Mouse (Mus musculus): ENCODE measurements around the gene Etv2. TPM values are rescaled to one million over a fixed set of nuclear protein-coding genes. Genes with fewer than 3 reads are reported as not detected.

The Etv2 gene
- not detected in 2 replicates for polyA plus RNA-seq (2014; fragmentation: Nextera tagmentation; extraction: Ambion mirVana)

DNA sequence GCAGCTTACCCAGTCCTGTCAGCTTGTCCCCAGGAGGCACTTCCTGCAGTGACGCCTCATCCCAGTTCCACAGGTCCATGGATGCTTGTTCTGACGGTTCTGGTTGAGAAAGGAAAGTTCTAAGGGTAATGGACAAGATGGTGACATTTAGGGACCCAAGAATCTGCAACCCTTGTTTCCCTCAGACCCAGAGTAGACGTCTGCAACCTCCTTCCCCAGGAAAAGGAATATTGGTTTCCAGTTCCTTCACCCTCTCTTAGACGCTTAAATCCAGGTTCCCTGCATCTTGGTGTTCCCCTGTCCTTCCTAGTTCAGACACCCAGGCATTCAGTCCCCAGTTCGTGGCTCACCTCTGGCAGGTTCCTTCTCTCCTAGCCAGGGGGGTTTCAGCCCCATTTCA is at the start of gene Etv2:
Gene Etv2, minus strand, starts transcription at position 101 of the 400 bp plus-strand sequence.
- no peaks in the 10 kb centered on the region for H3K9me3 ChIP-seq (ENCODE audit: low read depth, low read length)
- no peak within 1 kb of the TSS for H3K9ac ChIP-seq
- peaks cover 5% of the 10 kb centered on the region for H3K36me3 ChIP-seq (ENCODE audit: insufficient read depth)
- ATAC-seq (ENCODE audit: insufficient read depth) (no peak), DNase-seq (no peak)
- H3K4me1 ChIP-seq (ENCODE audit: insufficient read depth), result no peaks in the 10 kb centered on the region
- peak within 1 kb of the TSS; percentile 26 for H3K4me3 ChIP-seq (ENCODE audit: low read depth, low read length)
- H3K27me3 ChIP-seq (ENCODE audit: insufficient read depth, low read length), result peaks cover 45% of the 10 kb centered on the region
- no peak for TF ChIP-seq CTCF (IDR thresholded peaks at IDR 0.05; ENCODE audit: low read depth)
- no peak within 1 kb of the TSS for H3K27ac ChIP-seq (ENCODE audit: low read depth)
- H3K4me2 ChIP-seq, result peak within 1 kb of the TSS; percentile 42
- WGBS, result 3% methylated on average over 5 of the region's 5 CpGs

DNA sequence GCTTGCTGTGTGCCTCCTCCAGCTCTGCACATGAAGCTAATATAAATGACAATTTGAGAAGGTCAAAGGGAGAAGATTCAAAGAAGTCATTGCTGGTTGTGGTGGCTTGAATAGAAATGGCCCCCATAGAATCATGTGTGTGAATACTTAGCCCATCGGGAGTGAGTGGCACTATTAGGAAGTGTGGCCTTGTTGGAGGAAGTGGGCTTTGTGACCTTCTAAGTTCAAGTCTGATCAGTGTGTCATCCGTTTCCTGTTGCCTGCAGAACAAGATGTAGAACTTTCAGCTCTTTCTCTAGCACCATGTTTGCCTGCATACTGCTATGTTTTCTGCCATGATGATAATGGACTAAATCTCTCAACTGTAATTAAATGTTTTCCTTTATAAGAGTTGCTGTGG is 47.8 kb upstream of the Etv2 start:
- Histone ChIP-seq H3K4me1 (ENCODE audit: insufficient read depth) (no peaks in the 10 kb centered on the region), H3K27me3 (ENCODE audit: insufficient read depth, low read length) (0 out of 2 replicates have a peak, but pooled peaks cover 5% of the 10 kb centered on the region), H3K36me3 (ENCODE audit: insufficient read depth) (no peaks in the 10 kb centered on the region), H3K4me2 (no peak overlapping the region), H3K9ac (no peak overlapping the region), H3K27ac (ENCODE audit: low read depth) (no peak overlapping the region), H3K4me3 (ENCODE audit: low read depth, low read length) (no peak overlapping the region), H3K9me3 (ENCODE audit: low read depth, low read length) (no peaks in the 10 kb centered on the region)
- DNase-seq (no peak), ATAC-seq (ENCODE audit: insufficient read depth) (no peak)
- 57% methylated on average over 2 of the region's 2 CpGs for WGBS
- TF ChIP-seq CTCF (IDR thresholded peaks at IDR 0.05; ENCODE audit: low read depth), result no peak

DNA sequence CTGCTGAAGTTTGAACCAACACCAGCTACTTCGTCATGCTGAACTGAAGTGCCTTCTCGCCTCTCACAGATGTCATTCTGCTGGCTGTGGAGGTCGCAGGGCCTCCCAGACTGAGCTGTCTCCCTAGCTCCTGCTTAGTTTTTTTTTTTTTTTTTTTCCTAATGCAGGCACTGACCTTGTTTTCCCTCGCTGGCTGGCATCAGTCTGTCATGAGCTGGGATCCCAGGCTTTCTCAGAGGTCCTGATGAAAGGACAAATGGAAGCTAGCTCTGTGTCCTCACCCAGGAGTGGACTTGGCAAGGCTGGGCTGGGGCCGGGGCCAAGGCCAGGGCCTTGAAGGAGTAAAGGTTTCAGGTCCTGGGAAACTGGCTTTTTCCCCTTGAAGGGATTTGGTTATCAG is 46.2 kb upstream of the Etv2 start:
- Histone ChIP-seq H3K36me3 (ENCODE audit: insufficient read depth) (no peaks in the 10 kb centered on the region), H3K27ac (ENCODE audit: low read depth) (no peak overlapping the region), H3K4me3 (ENCODE audit: low read depth, low read length) (no peak overlapping the region), H3K4me2 (no peak overlapping the region), H3K27me3 (ENCODE audit: insufficient read depth, low read length) (no peaks in the 10 kb centered on the region), H3K9me3 (ENCODE audit: low read depth, low read length) (no peaks in the 10 kb centered on the region), H3K4me1 (ENCODE audit: insufficient read depth) (no peaks in the 10 kb centered on the region), H3K9ac (no peak overlapping the region)
- DNase-seq (no peak), ATAC-seq (ENCODE audit: insufficient read depth) (no peak)
- no peak for TF ChIP-seq CTCF (IDR thresholded peaks at IDR 0.05; ENCODE audit: low read depth)
- 39% methylated on average over 5 of the region's 5 CpGs for WGBS

DNA sequence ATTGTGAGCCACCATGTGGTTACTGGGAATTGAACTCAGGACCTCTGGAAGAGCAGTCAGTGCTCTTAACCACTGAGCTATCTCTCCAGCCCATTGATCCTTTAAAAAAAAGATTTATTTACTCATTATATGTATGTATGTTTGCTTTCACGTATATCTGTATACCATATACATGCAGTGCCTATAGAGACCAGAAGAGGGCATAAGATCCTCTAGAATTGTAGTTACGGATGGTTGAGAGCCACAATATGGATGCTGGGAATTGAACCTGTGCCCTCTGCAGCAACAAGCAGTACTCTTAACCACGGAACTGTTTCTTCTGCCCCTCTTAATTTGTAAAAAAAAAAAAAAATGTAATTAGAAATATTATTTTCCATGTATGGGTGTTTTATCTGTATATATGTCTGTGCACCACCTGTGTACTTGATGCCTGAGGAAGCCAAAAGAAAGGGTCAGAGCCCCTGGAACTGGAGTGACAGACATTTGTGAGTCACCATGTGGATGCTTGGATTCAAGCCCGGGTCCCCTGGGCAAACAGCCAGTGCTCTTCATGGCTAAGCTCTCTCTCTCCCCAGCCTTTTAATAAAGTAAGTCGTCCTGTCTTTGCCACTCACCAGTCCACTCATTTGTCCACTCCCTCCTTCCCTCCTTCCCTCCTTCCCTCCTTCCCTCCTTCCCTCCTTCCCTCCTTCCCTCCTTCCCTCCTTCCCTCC is 42.8 kb upstream of the Etv2 start:
- Histone ChIP-seq H3K9me3 (ENCODE audit: low read depth, low read length) (no peaks in the 10 kb centered on the region), H3K27ac (ENCODE audit: low read depth) (no peak overlapping the region), H3K4me2 (no peak overlapping the region), H3K27me3 (ENCODE audit: insufficient read depth, low read length) (no peaks in the 10 kb centered on the region), H3K9ac (no peak overlapping the region), H3K4me1 (ENCODE audit: insufficient read depth) (no peaks in the 10 kb centered on the region), H3K4me3 (ENCODE audit: low read depth, low read length) (no peak overlapping the region), H3K36me3 (ENCODE audit: insufficient read depth) (no peaks in the 10 kb centered on the region)
- TF ChIP-seq CTCF (IDR thresholded peaks at IDR 0.05; ENCODE audit: low read depth), result peak; percentile 31
- DNase-seq, result peak; percentile 84
- ATAC-seq (ENCODE audit: insufficient read depth), result no peak
- 57% methylated on average over 5 of the region's 5 CpGs for WGBS

DNA sequence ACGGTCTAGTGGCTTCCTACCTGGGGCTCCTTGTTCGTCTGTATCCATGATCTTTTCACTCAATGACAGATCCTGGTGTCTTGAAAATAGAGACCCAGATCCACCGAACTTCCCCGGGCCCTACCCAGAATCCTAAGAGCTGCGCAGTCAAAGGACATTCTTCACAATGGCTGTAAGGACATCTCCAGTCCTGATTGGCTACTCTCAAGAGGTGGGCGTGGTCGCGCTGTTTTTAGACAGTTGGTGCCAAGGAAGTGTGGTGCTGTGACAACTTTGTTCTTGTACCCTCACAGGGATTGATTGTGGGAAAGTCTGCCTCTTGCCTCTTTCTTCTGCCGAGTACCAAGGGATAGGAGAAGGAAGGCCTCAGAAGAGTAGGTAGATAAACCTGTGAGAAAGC is 35.8 kb upstream of the Etv2 start, which contains the start of gene Pmis2:
Gene Pmis2, minus strand, starts transcription at position 126 of the 400 bp plus-strand sequence.
- Histone ChIP-seq H3K9me3 (ENCODE audit: low read depth, low read length) (no peaks in the 10 kb centered on the region), H3K4me1 (ENCODE audit: insufficient read depth) (no peaks in the 10 kb centered on the region), H3K36me3 (ENCODE audit: insufficient read depth) (no peaks in the 10 kb centered on the region), H3K4me3 (ENCODE audit: low read depth, low read length) (no peak within 1 kb of the TSS), H3K4me2 (no peak within 1 kb of the TSS), H3K27me3 (ENCODE audit: insufficient read depth, low read length) (no peaks in the 10 kb centered on the region), H3K27ac (ENCODE audit: low read depth) (no peak within 1 kb of the TSS), H3K9ac (no peak within 1 kb of the TSS)
- no peak for TF ChIP-seq CTCF (IDR thresholded peaks at IDR 0.05; ENCODE audit: low read depth)
- no peak for ATAC-seq (ENCODE audit: insufficient read depth)
- 65% methylated on average over 9 of the region's 9 CpGs for WGBS
- no peak for DNase-seq

DNA sequence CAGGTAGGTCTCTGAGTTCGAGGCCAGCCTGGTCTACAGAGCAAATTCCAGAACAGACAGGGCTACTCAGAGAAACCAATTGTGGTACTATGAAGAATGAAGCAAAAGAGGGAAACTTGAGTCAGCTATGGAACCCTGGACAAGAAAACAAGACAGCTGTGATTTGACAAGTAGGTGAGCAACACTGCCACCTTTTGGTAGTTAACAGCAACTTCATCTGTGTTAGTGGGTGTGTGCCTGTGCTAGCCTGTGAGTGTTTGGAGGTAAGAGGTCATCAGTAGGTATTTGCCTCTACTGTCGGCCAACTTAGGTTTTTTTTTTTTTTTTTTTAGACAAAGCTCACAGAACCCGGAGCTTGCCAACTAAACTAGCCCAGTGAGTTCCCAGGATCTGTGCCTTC is 33.6 kb upstream of the Etv2 start:
- peak; percentile 56 for DNase-seq
- Histone ChIP-seq H3K9me3 (ENCODE audit: low read depth, low read length) (no peaks in the 10 kb centered on the region), H3K4me2 (no peak overlapping the region), H3K4me3 (ENCODE audit: low read depth, low read length) (no peak overlapping the region), H3K27me3 (ENCODE audit: insufficient read depth, low read length) (no peaks in the 10 kb centered on the region), H3K4me1 (ENCODE audit: insufficient read depth) (no peaks in the 10 kb centered on the region), H3K9ac (no peak overlapping the region), H3K36me3 (ENCODE audit: insufficient read depth) (no peaks in the 10 kb centered on the region), H3K27ac (ENCODE audit: low read depth) (no peak overlapping the region)
- WGBS, result 25% methylated on average over 3 of the region's 3 CpGs
- no peak for ATAC-seq (ENCODE audit: insufficient read depth)
- TF ChIP-seq CTCF (IDR thresholded peaks at IDR 0.05; ENCODE audit: low read depth), result peak; percentile 57

DNA sequence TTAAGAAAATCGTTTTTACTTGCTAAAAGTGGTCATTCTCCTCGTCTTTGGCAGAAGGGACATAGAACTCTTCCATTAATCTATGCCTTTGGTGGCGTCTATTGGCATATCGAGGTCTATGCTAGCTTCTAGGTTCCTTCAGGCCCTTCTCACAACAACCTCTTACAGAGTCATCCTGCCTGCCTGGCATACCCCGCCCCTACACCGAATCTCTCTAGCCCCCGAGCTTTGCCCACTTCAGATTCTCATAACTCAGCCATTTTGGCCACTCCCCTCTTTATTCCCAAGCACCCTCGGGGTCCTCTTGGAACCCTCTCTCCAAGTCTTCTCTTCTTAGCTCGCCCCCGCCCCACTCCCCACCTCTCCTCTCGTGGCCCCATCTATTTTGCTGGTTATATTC is 29.7 kb upstream of the Etv2 start:
- Histone ChIP-seq H3K9me3 (ENCODE audit: low read depth, low read length) (no peaks in the 10 kb centered on the region), H3K27ac (ENCODE audit: low read depth) (no peak overlapping the region), H3K4me3 (ENCODE audit: low read depth, low read length) (peak overlapping the region; percentile 69), H3K4me2 (peak overlapping the region; percentile 80), H3K36me3 (ENCODE audit: insufficient read depth) (peaks cover 25% of the 10 kb centered on the region), H3K9ac (peak overlapping the region; percentile 76), H3K4me1 (ENCODE audit: insufficient read depth) (no peaks in the 10 kb centered on the region), H3K27me3 (ENCODE audit: insufficient read depth, low read length) (no peaks in the 10 kb centered on the region)
- 4% methylated on average over 11 of the region's 11 CpGs for WGBS
- ATAC-seq (ENCODE audit: insufficient read depth) (peak; percentile 68), DNase-seq (peak; percentile 22)
- no peak for TF ChIP-seq CTCF (IDR thresholded peaks at IDR 0.05; ENCODE audit: low read depth)
